Mouse (Mus musculus): ENCODE data around the gene Pth2. TPM values are rescaled to one million over a fixed set of nuclear protein-coding genes. Genes with fewer than 3 reads are reported as not detected.
"Not testable (repeated sequence)": the region's sequence is repeated elsewhere in the genome, so short reads cannot be mapped to it uniquely, and the experiment has no call there.

The Pth2 gene
- polyA plus RNA-seq, 1 experiment from 2014 or later: not detected

GRCm38 (mm10) chr7:45148534-45149098 is 32.2 kb upstream of the Pth2 start:
- Histone ChIP-seq H3K9me3 (ENCODE audit: control insufficient read depth, low read length) (no peaks in the 10 kb centered on the region), H3K36me3 (ENCODE audit: control insufficient read depth, insufficient read depth, low read length) (peaks cover 2% of the 10 kb centered on the region; the same call in 1 of the 2 replicates), H3K9ac (ENCODE audit: low read length) (peak overlapping the region; percentile 1; the same call in 1 of the 2 replicates), H3K27ac (replicated peaks; ENCODE audit: low read depth, low read length) (no peak overlapping the region), H3K4me3 (ENCODE audit: low read depth, low read length) (no peak overlapping the region), H3K4me1 (ENCODE audit: control insufficient read depth, insufficient read depth, low read length) (0 out of 2 replicates have a peak, but pooled peaks cover 10% of the 10 kb centered on the region), H3K4me2 (ENCODE audit: low read depth, severe bottlenecking) (no peak overlapping the region), H3K27me3 (ENCODE audit: control insufficient read depth, insufficient read depth, low read length) (no peaks in the 10 kb centered on the region)
- DNase-seq (ENCODE audit: low spot score) (no peak), ATAC-seq (ENCODE audit: insufficient number of reproducible peaks, low FRiP score, low TSS enrichment, low read depth) (no peak)
- 66% methylated on average over 4 of the region's 4 CpGs for WGBS

- H3K36me3 ChIP-seq (ENCODE audit: control insufficient read depth, insufficient read depth, low read length): peaks cover 2% of the 10 kb centered on the region; the same call in 1 of the 2 replicates
- 77% methylated on average over 6 of the region's 6 CpGs for WGBS
- no peaks in the 10 kb centered on the region for H3K27me3 ChIP-seq (ENCODE audit: control insufficient read depth, insufficient read depth, low read length)
- H3K9ac ChIP-seq (ENCODE audit: low read length): no peak overlapping the region
- DNase-seq (ENCODE audit: low spot score) (no peak), ATAC-seq (ENCODE audit: insufficient number of reproducible peaks, low FRiP score, low TSS enrichment, low read depth) (no peak)
- H3K9me3 ChIP-seq (ENCODE audit: control insufficient read depth, low read length): no peaks in the 10 kb centered on the region
- H3K27ac ChIP-seq (replicated peaks; ENCODE audit: low read depth, low read length): no peak overlapping the region
- no peak overlapping the region for H3K4me3 ChIP-seq (ENCODE audit: low read depth, low read length)
- H3K4me1 ChIP-seq (ENCODE audit: control insufficient read depth, insufficient read depth, low read length): 0 out of 2 replicates have a peak, but pooled peaks cover 10% of the 10 kb centered on the region
- no peak overlapping the region for H3K4me2 ChIP-seq (ENCODE audit: low read depth, severe bottlenecking)
Observed at GRCm38 (mm10) chr7:45149545-45149944, 31.2 kb upstream of the Pth2 start.

GRCm38 (mm10) chr7:45150321-45150720 is 30.5 kb upstream of the Pth2 start:
- Histone ChIP-seq H3K9ac (ENCODE audit: low read length) (no peak overlapping the region), H3K9me3 (ENCODE audit: control insufficient read depth, low read length) (no peaks in the 10 kb centered on the region), H3K27ac (replicated peaks; ENCODE audit: low read depth, low read length) (no peak overlapping the region), H3K4me3 (ENCODE audit: low read depth, low read length) (no peak overlapping the region), H3K4me2 (ENCODE audit: low read depth, severe bottlenecking) (no peak overlapping the region), H3K27me3 (ENCODE audit: control insufficient read depth, insufficient read depth, low read length) (no peaks in the 10 kb centered on the region), H3K4me1 (ENCODE audit: control insufficient read depth, insufficient read depth, low read length) (0 out of 2 replicates have a peak, but pooled peaks cover 12% of the 10 kb centered on the region), H3K36me3 (ENCODE audit: control insufficient read depth, insufficient read depth, low read length) (peaks cover 2% of the 10 kb centered on the region; the same call in 1 of the 2 replicates)
- DNase-seq (ENCODE audit: low spot score) (no peak), ATAC-seq (ENCODE audit: insufficient number of reproducible peaks, low FRiP score, low TSS enrichment, low read depth) (no peak)
- WGBS: 44% methylated on average over 4 of the region's 4 CpGs

- peaks cover 2% of the 10 kb centered on the region; the same call in 1 of the 2 replicates for H3K36me3 ChIP-seq (ENCODE audit: control insufficient read depth, insufficient read depth, low read length)
- WGBS: 22% methylated on average over 11 of the region's 11 CpGs
- peak overlapping the region; percentile 33; the same call in 1 of the 2 replicates for H3K27ac ChIP-seq (replicated peaks; ENCODE audit: low read depth, low read length)
- no peak for DNase-seq (ENCODE audit: low spot score)
- H3K27me3 ChIP-seq (ENCODE audit: control insufficient read depth, insufficient read depth, low read length): no peaks in the 10 kb centered on the region
- ATAC-seq (ENCODE audit: insufficient number of reproducible peaks, low FRiP score, low TSS enrichment, low read depth): no peak
- no peak overlapping the region for H3K9ac ChIP-seq (ENCODE audit: low read length)
- H3K4me3 ChIP-seq (ENCODE audit: low read depth, low read length): no peak overlapping the region
- H3K4me1 ChIP-seq (ENCODE audit: control insufficient read depth, insufficient read depth, low read length): 0 out of 2 replicates have a peak, but pooled peaks cover 14% of the 10 kb centered on the region
- H3K4me2 ChIP-seq (ENCODE audit: low read depth, severe bottlenecking): no peak overlapping the region
- no peaks in the 10 kb centered on the region for H3K9me3 ChIP-seq (ENCODE audit: control insufficient read depth, low read length)
Observed at GRCm38 (mm10) chr7:45151303-45151702, 29.5 kb upstream of the Pth2 start.

- not testable (repeated sequence) for H3K9me3 ChIP-seq (ENCODE audit: control insufficient read depth, low read length); H3K27ac ChIP-seq (replicated peaks; ENCODE audit: low read depth, low read length); H3K4me3 ChIP-seq (ENCODE audit: low read depth, low read length); H3K9ac ChIP-seq (ENCODE audit: low read length); DNase-seq (ENCODE audit: low spot score); H3K4me2 ChIP-seq (ENCODE audit: low read depth, severe bottlenecking); H3K27me3 ChIP-seq (ENCODE audit: control insufficient read depth, insufficient read depth, low read length); H3K36me3 ChIP-seq (ENCODE audit: control insufficient read depth, insufficient read depth, low read length); ATAC-seq (ENCODE audit: insufficient number of reproducible peaks, low FRiP score, low TSS enrichment, low read depth)
- WGBS: 91% methylated on average over 2 of the region's 2 CpGs
- H3K4me1 ChIP-seq (ENCODE audit: control insufficient read depth, insufficient read depth, low read length): 0 out of 2 replicates have a peak, but pooled peaks cover 14% of the 10 kb centered on the region
Observed at GRCm38 (mm10) chr7:45153052-45153451, 27.7 kb upstream of the Pth2 start.

- 5% methylated on average over 5 of the region's 5 CpGs for WGBS
Observed at GRCm38 (mm10) chr7:45153586-45153985, 27.2 kb upstream of the Pth2 start.

GRCm38 (mm10) chr7:45154096-45154992 is 26.5 kb upstream of the Pth2 start, which contains the start of the genes Pih1d1 and Aldh16a1:
Gene Pih1d1 (plus strand): TSS chr7:45154303.
Gene Aldh16a1 (minus strand): TSS chr7:45154584.
- no peaks in the 10 kb centered on the region for H3K9me3 ChIP-seq (ENCODE audit: control insufficient read depth, low read length)
- WGBS: 5% methylated on average over 69 of the region's 69 CpGs
- H3K27ac ChIP-seq (replicated peaks; ENCODE audit: low read depth, low read length): peak within 1 kb of the TSS; percentile 91
- H3K4me3 ChIP-seq (ENCODE audit: low read depth, low read length): peak within 1 kb of the TSS; percentile 51
- H3K9ac ChIP-seq (ENCODE audit: low read length): peak within 1 kb of the TSS; percentile 76
- DNase-seq (ENCODE audit: low spot score) (peak; percentile 98), ATAC-seq (ENCODE audit: insufficient number of reproducible peaks, low FRiP score, low TSS enrichment, low read depth) (peak; percentile 94)
- H3K4me2 ChIP-seq (ENCODE audit: low read depth, severe bottlenecking): peak within 1 kb of the TSS; percentile 53
- 0 out of 2 replicates have a peak, but pooled peaks cover 14% of the 10 kb centered on the region for H3K4me1 ChIP-seq (ENCODE audit: control insufficient read depth, insufficient read depth, low read length)
- H3K36me3 ChIP-seq (ENCODE audit: control insufficient read depth, insufficient read depth, low read length): peaks cover 2% of the 10 kb centered on the region; the same call in 1 of the 2 replicates
- H3K27me3 ChIP-seq (ENCODE audit: control insufficient read depth, insufficient read depth, low read length): no peaks in the 10 kb centered on the region

More at GRCm38 (mm10) chr7:45153586-45153985, 27.2 kb upstream of the Pth2 start:
- Histone ChIP-seq H3K4me3 (ENCODE audit: low read depth, low read length) (peak overlapping the region; percentile 51), H3K4me2 (ENCODE audit: low read depth, severe bottlenecking) (peak overlapping the region; percentile 53), H3K36me3 (ENCODE audit: control insufficient read depth, insufficient read depth, low read length) (peaks cover 2% of the 10 kb centered on the region; the same call in 1 of the 2 replicates), H3K9me3 (ENCODE audit: control insufficient read depth, low read length) (no peaks in the 10 kb centered on the region), H3K4me1 (ENCODE audit: control insufficient read depth, insufficient read depth, low read length) (0 out of 2 replicates have a peak, but pooled peaks cover 14% of the 10 kb centered on the region), H3K9ac (ENCODE audit: low read length) (peak overlapping the region; percentile 76), H3K27ac (replicated peaks; ENCODE audit: low read depth, low read length) (peak overlapping the region; percentile 91; the same call in 1 of the 2 replicates), H3K27me3 (ENCODE audit: control insufficient read depth, insufficient read depth, low read length) (no peaks in the 10 kb centered on the region)
- ATAC-seq (ENCODE audit: insufficient number of reproducible peaks, low FRiP score, low TSS enrichment, low read depth) (no peak), DNase-seq (ENCODE audit: low spot score) (no peak)

GRCm38 (mm10) chr7:45154993-45155514 is 25.7 kb upstream of the Pth2 start:
- peaks cover 2% of the 10 kb centered on the region; the same call in 1 of the 2 replicates for H3K36me3 ChIP-seq (ENCODE audit: control insufficient read depth, insufficient read depth, low read length)
- no peaks in the 10 kb centered on the region for H3K9me3 ChIP-seq (ENCODE audit: control insufficient read depth, low read length)
- 0 out of 2 replicates have a peak, but pooled peaks cover 14% of the 10 kb centered on the region for H3K4me1 ChIP-seq (ENCODE audit: control insufficient read depth, insufficient read depth, low read length)
- DNase-seq (ENCODE audit: low spot score): peak; percentile 52
- 79% methylated on average over 12 of the region's 12 CpGs for WGBS
- H3K27ac ChIP-seq (replicated peaks; ENCODE audit: low read depth, low read length): no peak overlapping the region
- peak overlapping the region; percentile 51 for H3K4me3 ChIP-seq (ENCODE audit: low read depth, low read length)
- no peak overlapping the region for H3K9ac ChIP-seq (ENCODE audit: low read length)
- H3K27me3 ChIP-seq (ENCODE audit: control insufficient read depth, insufficient read depth, low read length): no peaks in the 10 kb centered on the region
- ATAC-seq (ENCODE audit: insufficient number of reproducible peaks, low FRiP score, low TSS enrichment, low read depth): no peak
- peak overlapping the region; percentile 53 for H3K4me2 ChIP-seq (ENCODE audit: low read depth, severe bottlenecking)
